Mouse (Mus musculus): Measurements from ENCODE around the gene Spg21. TPM values are rescaled to one million over a fixed set of nuclear protein-coding genes. Genes with fewer than 3 reads are reported as not detected.
A peak's percentile ranks its signal among the peaks of the same experiment; 100 is the strongest.

Gene Spg21
- polyA plus RNA-seq, 1 experiment, result 25.4 TPM

DNA sequence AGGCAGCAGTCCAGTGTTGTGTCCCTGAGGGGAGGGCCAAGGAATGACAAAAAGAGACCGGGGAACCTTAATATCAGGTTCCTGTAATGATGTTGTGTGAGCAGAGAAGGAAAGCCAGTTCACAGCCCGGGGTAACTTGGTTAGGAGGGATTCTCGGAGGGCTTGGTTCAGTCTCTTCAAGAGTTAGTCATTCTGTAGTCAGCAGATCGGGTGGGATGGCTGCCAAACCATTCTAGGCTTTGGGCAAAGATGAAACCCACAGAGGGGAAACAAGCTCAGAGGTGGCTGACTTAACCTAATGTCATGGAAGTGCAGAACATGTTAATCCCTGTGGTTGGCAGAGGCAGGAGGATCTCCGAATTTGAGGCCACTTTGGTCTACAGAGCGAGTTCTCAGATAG lies 3.4 kb downstream of the Spg21 start:
- no peak overlapping the region for H3K4me3 ChIP-seq (ENCODE audit: insufficient read depth, low read length)
- H3K27ac ChIP-seq (ENCODE audit: insufficient read depth, low read length), result no peak overlapping the region
- TF ChIP-seq CTCF (IDR thresholded peaks at IDR 0.05; ENCODE audit: extremely low read depth, insufficient read depth, low read length) (no peak), POLR2A (IDR thresholded peaks at IDR 0.05; ENCODE audit: extremely low read depth, insufficient read depth, low read length) (no peak)
- H3K4me1 ChIP-seq (ENCODE audit: control insufficient read depth, insufficient read depth, low read length), result peaks cover 6% of the 10 kb centered on the region

DNA sequence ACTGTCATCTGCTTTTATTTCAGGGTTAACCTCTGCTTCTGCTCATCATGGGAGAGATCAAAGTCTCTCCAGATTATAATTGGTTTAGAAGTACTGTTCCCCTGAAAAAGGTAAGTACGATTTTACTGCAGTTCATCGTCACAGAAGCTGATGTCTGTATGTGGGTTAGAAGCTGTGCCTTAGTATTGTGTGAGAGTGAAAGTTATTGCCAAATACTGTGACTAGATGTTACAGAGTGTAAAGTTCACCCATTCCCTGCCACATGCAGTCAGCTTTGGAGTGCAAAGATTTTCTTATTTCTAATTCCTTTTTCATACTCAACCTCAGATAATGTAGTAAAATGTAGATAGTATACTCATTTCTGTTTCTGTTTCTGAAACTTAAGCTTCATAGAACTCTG lies 4.5 kb downstream of the Spg21 start:
- TF ChIP-seq POLR2A (IDR thresholded peaks at IDR 0.05; ENCODE audit: extremely low read depth, insufficient read depth, low read length) (no peak), CTCF (IDR thresholded peaks at IDR 0.05; ENCODE audit: extremely low read depth, insufficient read depth, low read length) (no peak)
- Histone ChIP-seq H3K4me3 (ENCODE audit: insufficient read depth, low read length) (no peak overlapping the region), H3K27ac (ENCODE audit: insufficient read depth, low read length) (no peak overlapping the region), H3K4me1 (ENCODE audit: control insufficient read depth, insufficient read depth, low read length) (peaks cover 3% of the 10 kb centered on the region; the same call in 1 of the 2 replicates)

- Histone ChIP-seq H3K27ac (ENCODE audit: insufficient read depth, low read length) (no peak overlapping the region), H3K4me1 (ENCODE audit: control insufficient read depth, insufficient read depth, low read length) (no peaks in the 10 kb centered on the region; the same call in 1 of the 2 replicates), H3K4me3 (ENCODE audit: insufficient read depth, low read length) (no peak overlapping the region)
- TF ChIP-seq CTCF (IDR thresholded peaks at IDR 0.05; ENCODE audit: extremely low read depth, insufficient read depth, low read length) (no peak), POLR2A (IDR thresholded peaks at IDR 0.05; ENCODE audit: extremely low read depth, insufficient read depth, low read length) (no peak)
Observed at GRCm38 (mm10) chr9:65467686-65468085, 6.9 kb downstream of the Spg21 start.

- no peak overlapping the region for H3K27ac ChIP-seq (ENCODE audit: insufficient read depth, low read length)
- TF ChIP-seq CTCF (IDR thresholded peaks at IDR 0.05; ENCODE audit: extremely low read depth, insufficient read depth, low read length) (no peak), POLR2A (IDR thresholded peaks at IDR 0.05; ENCODE audit: extremely low read depth, insufficient read depth, low read length) (no peak)
- H3K4me3 ChIP-seq (ENCODE audit: insufficient read depth, low read length), result no peak overlapping the region
- peaks cover 2% of the 10 kb centered on the region; the same call in 1 of the 2 replicates for H3K4me1 ChIP-seq (ENCODE audit: control insufficient read depth, insufficient read depth, low read length)
Observed at GRCm38 (mm10) chr9:65472769-65473168, 12.0 kb downstream of the Spg21 start.

DNA sequence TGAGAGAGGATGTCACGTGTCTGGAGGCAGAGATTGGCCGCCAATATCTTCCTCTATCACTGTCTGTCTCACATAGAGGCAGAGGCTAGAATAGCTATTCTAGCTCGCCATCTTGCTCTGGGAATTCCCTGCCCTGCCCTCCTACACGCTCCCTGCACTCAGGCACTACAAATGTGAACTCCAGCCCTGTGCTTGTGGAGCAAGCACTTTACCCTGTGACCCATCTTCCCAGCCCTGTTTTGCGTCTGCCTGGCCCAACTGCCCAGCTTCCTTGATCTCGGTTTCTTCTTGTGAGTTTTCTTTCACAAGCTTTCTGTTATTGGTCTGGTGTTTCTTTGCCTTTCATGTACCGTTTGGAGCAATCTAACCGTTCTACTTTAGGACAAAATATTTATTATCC lies 18.4 kb downstream of the Spg21 start:
- TF ChIP-seq CTCF (IDR thresholded peaks at IDR 0.05; ENCODE audit: extremely low read depth, insufficient read depth, low read length), result no peak
- TF ChIP-seq POLR2A (IDR thresholded peaks at IDR 0.05; ENCODE audit: extremely low read depth, insufficient read depth, low read length), result no peak
- H3K4me3 ChIP-seq (ENCODE audit: insufficient read depth, low read length), result no peak overlapping the region
- peaks cover 2% of the 10 kb centered on the region; the same call in 1 of the 2 replicates for H3K4me1 ChIP-seq (ENCODE audit: control insufficient read depth, insufficient read depth, low read length)
- H3K27ac ChIP-seq (ENCODE audit: insufficient read depth, low read length), result no peak overlapping the region

DNA sequence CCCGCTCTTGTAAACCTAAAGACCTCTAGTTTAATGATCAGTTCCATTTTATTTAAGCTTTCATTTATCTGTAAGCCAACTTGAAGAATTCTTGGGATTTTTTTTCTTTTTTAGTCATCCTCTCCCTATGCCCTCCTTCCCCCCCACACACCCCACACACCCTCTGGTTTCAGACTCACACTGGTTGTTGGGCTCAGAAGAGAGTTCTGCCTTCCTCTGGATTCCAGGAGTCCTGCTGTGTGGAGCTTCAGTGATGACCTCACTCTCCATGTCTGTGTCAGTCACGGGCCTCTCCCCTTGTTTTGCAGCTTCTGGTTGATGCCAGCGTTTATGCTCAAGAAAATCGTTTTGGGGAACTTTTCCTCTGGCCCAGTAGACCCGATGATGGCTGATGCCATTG lies 19.3 kb downstream of the Spg21 start:
- no peak overlapping the region for H3K4me3 ChIP-seq (ENCODE audit: insufficient read depth, low read length)
- TF ChIP-seq POLR2A (IDR thresholded peaks at IDR 0.05; ENCODE audit: extremely low read depth, insufficient read depth, low read length) (no peak), CTCF (IDR thresholded peaks at IDR 0.05; ENCODE audit: extremely low read depth, insufficient read depth, low read length) (no peak)
- H3K27ac ChIP-seq (ENCODE audit: insufficient read depth, low read length), result no peak overlapping the region
- peaks cover 2% of the 10 kb centered on the region; the same call in 1 of the 2 replicates for H3K4me1 ChIP-seq (ENCODE audit: control insufficient read depth, insufficient read depth, low read length)

GRCm38 (mm10) chr9:65491476-65491875 lies 30.7 kb downstream of the Spg21 start:
- TF ChIP-seq POLR2A (IDR thresholded peaks at IDR 0.05; ENCODE audit: extremely low read depth, insufficient read depth, low read length) (no peak), CTCF (IDR thresholded peaks at IDR 0.05; ENCODE audit: extremely low read depth, insufficient read depth, low read length) (no peak)
- no peak overlapping the region for H3K27ac ChIP-seq (ENCODE audit: insufficient read depth, low read length)
- no peaks in the 10 kb centered on the region for H3K4me1 ChIP-seq (ENCODE audit: control insufficient read depth, insufficient read depth, low read length)
- H3K4me3 ChIP-seq (ENCODE audit: insufficient read depth, low read length), result no peak overlapping the region

- Histone ChIP-seq H3K4me1 (ENCODE audit: control insufficient read depth, insufficient read depth, low read length) (no peaks in the 10 kb centered on the region), H3K27ac (ENCODE audit: insufficient read depth, low read length) (no peak overlapping the region), H3K4me3 (ENCODE audit: insufficient read depth, low read length) (no peak overlapping the region)
- no peak for TF ChIP-seq POLR2A (IDR thresholded peaks at IDR 0.05; ENCODE audit: extremely low read depth, insufficient read depth, low read length)
- TF ChIP-seq CTCF (IDR thresholded peaks at IDR 0.05; ENCODE audit: extremely low read depth, insufficient read depth, low read length), result no peak
Observed at GRCm38 (mm10) chr9:65492351-65492750, 31.6 kb downstream of the Spg21 start.

DNA sequence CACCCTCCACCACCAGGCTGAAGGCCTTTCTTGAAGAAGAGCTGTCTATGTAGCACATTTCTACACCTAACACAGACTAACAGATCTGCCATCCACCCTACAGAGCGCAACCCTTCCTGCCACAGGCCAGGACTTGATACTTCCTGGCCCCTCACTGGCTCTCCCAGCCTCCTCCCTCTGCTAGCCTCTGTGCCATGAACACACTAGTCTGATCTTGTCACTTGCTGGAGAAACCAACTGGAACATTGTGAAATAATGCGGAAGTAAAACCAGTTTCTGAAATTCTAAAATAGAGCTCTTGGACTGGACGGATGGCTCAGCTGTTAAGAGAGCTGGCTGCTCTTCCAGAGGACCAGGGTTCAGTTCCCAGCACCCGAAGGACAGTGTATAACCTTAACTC lies 32.1 kb downstream of the Spg21 start:
- Histone ChIP-seq H3K4me1 (ENCODE audit: control insufficient read depth, insufficient read depth, low read length) (no peaks in the 10 kb centered on the region), H3K27ac (ENCODE audit: insufficient read depth, low read length) (no peak overlapping the region), H3K4me3 (ENCODE audit: insufficient read depth, low read length) (no peak overlapping the region)
- TF ChIP-seq CTCF (IDR thresholded peaks at IDR 0.05; ENCODE audit: extremely low read depth, insufficient read depth, low read length) (no peak), POLR2A (IDR thresholded peaks at IDR 0.05; ENCODE audit: extremely low read depth, insufficient read depth, low read length) (no peak)

GRCm38 (mm10) chr9:65502146-65502545 lies 41.4 kb downstream of the Spg21 start:
- H3K4me1 ChIP-seq (ENCODE audit: control insufficient read depth, insufficient read depth, low read length), result no peaks in the 10 kb centered on the region
- TF ChIP-seq CTCF (IDR thresholded peaks at IDR 0.05; ENCODE audit: extremely low read depth, insufficient read depth, low read length), result peak; percentile 26; the same call in 1 of the 2 replicates
- no peak for TF ChIP-seq POLR2A (IDR thresholded peaks at IDR 0.05; ENCODE audit: extremely low read depth, insufficient read depth, low read length)
- no peak overlapping the region for H3K27ac ChIP-seq (ENCODE audit: insufficient read depth, low read length)
- H3K4me3 ChIP-seq (ENCODE audit: insufficient read depth, low read length), result no peak overlapping the region
